ENCODE assay signal across 11 mouse cellular contexts in the genomic region with DNA sequence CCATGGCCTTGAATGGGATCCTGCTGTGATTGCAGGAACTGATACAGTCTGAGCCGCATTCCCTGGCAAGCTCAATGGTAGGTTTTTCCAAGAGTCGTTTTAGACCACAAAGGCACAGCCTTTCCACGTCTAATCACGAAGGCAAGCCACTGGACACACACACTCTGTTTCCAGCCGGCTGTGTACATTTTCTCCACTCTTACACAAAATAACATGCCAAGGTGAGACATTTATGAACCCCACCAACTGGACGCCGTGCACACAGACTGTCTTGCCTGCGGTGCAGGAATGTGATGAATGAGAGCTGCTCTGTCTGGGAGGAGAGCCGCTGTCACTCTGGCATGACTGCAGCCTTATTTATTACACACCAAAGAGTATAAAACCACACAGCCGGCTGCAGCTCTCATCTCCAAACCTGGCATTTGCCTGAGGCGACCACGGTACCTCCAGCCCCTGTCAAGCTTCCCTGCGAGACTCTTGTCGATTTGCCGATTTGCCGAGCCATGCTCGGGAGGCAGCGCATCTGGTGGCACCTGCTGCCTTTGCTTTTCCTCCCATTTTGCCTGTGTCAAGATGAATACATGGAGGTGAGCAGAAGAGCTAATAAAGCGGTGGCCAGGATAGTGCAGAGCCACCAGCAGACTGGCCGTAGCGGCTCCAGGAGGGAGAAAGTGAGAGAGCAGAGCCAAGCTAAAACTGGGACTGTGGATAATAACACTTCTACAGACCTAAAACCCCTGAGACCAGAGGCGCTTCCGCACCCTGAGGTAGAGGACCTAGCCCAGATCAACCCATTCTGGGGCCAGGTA. TPM values are rescaled to one million over a fixed set of nuclear protein-coding genes. Genes with fewer than 3 reads are reported as not detected.
DNase-seq lines count a peak whose midpoint lies in the region; ATAC-seq and TF ChIP-seq lines count a peak whose summit lies in the region.
"Had no signal": no experiment of that assay in that cellular context is flagged by ENCODE, and none has a peak within 500 bp of the region (broad histone marks: within the 10 kb centered on the region; RNA-seq: fewer than 3 reads in every experiment).

Gene C1qtnf3 (plus strand): TSS at position 382 of the 809 bp plus-strand sequence.

- H3K27me3 ChIP-seq in limb, embryonic 11.5 days (ENCODE audit: control insufficient read depth, insufficient read depth, low read length): no peaks in the 10 kb centered on the region
- H3K27me3 ChIP-seq in lung, postnatal 0 days (replicated peaks; ENCODE audit: insufficient read depth, low read length): no peaks in the 10 kb centered on the region

- H3K4me2 ChIP-seq in limb, embryonic 11.5 days (ENCODE audit: low read depth, severe bottlenecking): no peak within 1 kb of the TSS
- no peak within 1 kb of the TSS for H3K4me2 ChIP-seq in lung, postnatal 0 days (replicated peaks; ENCODE audit: low read depth, low read length)

- H3K4me1 ChIP-seq in limb, embryonic 11.5 days (ENCODE audit: control insufficient read depth, insufficient read depth, low read length): no peaks in the 10 kb centered on the region
- no peaks in the 10 kb centered on the region for H3K4me1 ChIP-seq in lung, postnatal 0 days (ENCODE audit: insufficient read depth, low read depth, low read length)

- H3K36me3 ChIP-seq in limb, embryonic 11.5 days (ENCODE audit: control insufficient read depth, insufficient read depth, low read length): no peaks in the 10 kb centered on the region
- H3K36me3 ChIP-seq in lung, postnatal 0 days (ENCODE audit: insufficient read depth, low read length): no peaks in the 10 kb centered on the region

- DNase-seq in adrenal gland, adult (ENCODE audit: inconsistent age in 2 of 2, low spot score in 1 of 2): peak; percentile 15 to 30
- DNase-seq in adrenal gland, adult 8-10 months: no peak
- peak; percentile 79 for DNase-seq in Muller cell, postnatal 12 days (ENCODE audit: inconsistent ontology term)
- DNase-seq in gastrocnemius, postnatal 25 days: peak; percentile 24
- DNase-seq in limb, embryonic 11.5 days (ENCODE audit: low spot score): peak; percentile 35
- DNase-seq in spleen, adult 18-20 months: no peak
- DNase-seq in lung, postnatal 0 days (ENCODE audit: low spot score): no peak

- no peak within 1 kb of the TSS for H3K27ac ChIP-seq in limb, embryonic 11.5 days (replicated peaks; ENCODE audit: low read depth, low read length)
- H3K27ac ChIP-seq in lung, postnatal 0 days (ENCODE audit: low read length): no peak within 1 kb of the TSS

- WGBS in limb, embryonic 11.5 days: 70% methylated on average over 23 of the region's 23 CpGs
- 68% methylated on average over 23 of the region's 23 CpGs for WGBS in lung, postnatal 0 days

- no peaks in the 10 kb centered on the region for H3K9me3 ChIP-seq in limb, embryonic 11.5 days (ENCODE audit: control insufficient read depth, low read length)
- no peaks in the 10 kb centered on the region for H3K9me3 ChIP-seq in lung, postnatal 0 days (ENCODE audit: low read length)

- TF ChIP-seq CTCF in lung, postnatal 0 days (IDR thresholded peaks at IDR 0.05): no peak

- no peak for TF ChIP-seq EP300 in lung, postnatal 0 days (IDR thresholded peaks at IDR 0.05)

- no peak within 1 kb of the TSS for H3K4me3 ChIP-seq in limb, embryonic 11.5 days (ENCODE audit: low read depth, low read length)
- no peak within 1 kb of the TSS for H3K4me3 ChIP-seq in lung, postnatal 0 days (ENCODE audit: low read depth, low read length)

- peak; percentile 57; the same call in 1 of the 2 replicates for ATAC-seq in limb, embryonic 11.5 days (ENCODE audit: insufficient number of reproducible peaks, low FRiP score, low TSS enrichment, low read depth)
- ATAC-seq in lung, postnatal 0 days: no peak
- no peak for ATAC-seq in erythroblast, adult 5-6 weeks (replicated peaks; ENCODE audit: low FRiP score, poor library complexity, severe bottlenecking)

- no peak within 1 kb of the TSS for H3K9ac ChIP-seq in limb, embryonic 11.5 days (ENCODE audit: low read length)
- no peak within 1 kb of the TSS for H3K9ac ChIP-seq in lung, postnatal 0 days (replicated peaks; ENCODE audit: low read depth)

RNA-seq across cellular contexts. Expression of gene C1qtnf3, which starts in this region (rescaled TPM):
- 1 to 10 TPM in 2 of 4 experiments, under 1 TPM in 2; 0.28 to 1.2 (median 0.84) TPM for total RNA-seq in adrenal gland, adult 8-10 months (2022)
- total RNA-seq in gastrocnemius, postnatal 25 days (2021): 1 to 10 TPM; 3.6 to 4.6 TPM
- 4.4 and 5.6 TPM in 2 replicates for polyA plus RNA-seq in limb, embryonic 11.5 days (2014; fragmentation: Nextera tagmentation; extraction: Ambion mirVana)
- polyA plus RNA-seq in lung, postnatal 0 days (2015; fragmentation: Nextera tagmentation; extraction: Ambion mirVana): 2.5 TPM in 2 replicates
- total RNA-seq in erythroblast, adult 5-6 weeks (2015; ENCODE audit: low replicate concordance): not detected in 2 replicates
- not detected in 2 replicates for total RNA-seq in erythroblast, adult 5-6 weeks (2017; ENCODE audit: low replicate concordance)
- total RNA-seq: heart, adult 8-10 months; left cerebral cortex, postnatal 25 days; neutrophil, adult 5-6 weeks had no signal

Comparison
In these comparisons a context has a peak if more than half of its experiments do, and no peak if none do; other contexts are left out.
1. DNase-seq: peak in adrenal gland, adult (2 of 2), Muller cell, postnatal 12 days (single experiment), gastrocnemius, postnatal 25 days (single experiment) and limb, embryonic 11.5 days (single experiment); none in adrenal gland, adult 8-10 months (single experiment), spleen, adult 18-20 months (0 of 2) and lung, postnatal 0 days (single experiment).